Mouse (Mus musculus): Measurements from ENCODE around the gene Pim3. TPM values are rescaled to one million over a fixed set of nuclear protein-coding genes. Genes with fewer than 3 reads are reported as not detected.

Gene Pim3
- polyA plus RNA-seq, 1 experiment from 2014 or later, result 46.6 TPM

GRCm38 (mm10) chr15:88854969-88855830 is 6.8 kb upstream of the Pim3 start:
- no peaks in the 10 kb centered on the region for H3K36me3 ChIP-seq
- no peak for DNase-seq (ENCODE audit: low spot score)
- peaks cover 34% of the 10 kb centered on the region for H3K4me1 ChIP-seq
- no peak overlapping the region for H3K4me3 ChIP-seq
- no peaks in the 10 kb centered on the region for H3K9me3 ChIP-seq (replicated peaks)
- no peaks in the 10 kb centered on the region for H3K27me3 ChIP-seq (ENCODE audit: low read depth, poor library complexity, severe bottlenecking)
- peak overlapping the region; percentile 30 for H3K27ac ChIP-seq
- WGBS, result 81% methylated on average over 15 of the region's 15 CpGs

GRCm38 (mm10) chr15:88855896-88856417 is 6.0 kb upstream of the Pim3 start:
- peak overlapping the region; percentile 36; the same call in 1 of the 2 replicates for H3K27ac ChIP-seq
- WGBS, result 77% methylated on average over 6 of the region's 6 CpGs
- no peaks in the 10 kb centered on the region for H3K36me3 ChIP-seq
- no peaks in the 10 kb centered on the region for H3K27me3 ChIP-seq (ENCODE audit: low read depth, poor library complexity, severe bottlenecking)
- no peak overlapping the region for H3K4me3 ChIP-seq
- peaks cover 26% of the 10 kb centered on the region for H3K4me1 ChIP-seq
- no peaks in the 10 kb centered on the region for H3K9me3 ChIP-seq (replicated peaks)
- DNase-seq (ENCODE audit: low spot score), result no peak

- DNase-seq (ENCODE audit: low spot score), result no peak
- Histone ChIP-seq H3K36me3 (no peaks in the 10 kb centered on the region), H3K4me3 (no peak overlapping the region), H3K27ac (no peak overlapping the region), H3K27me3 (ENCODE audit: low read depth, poor library complexity, severe bottlenecking) (no peaks in the 10 kb centered on the region), H3K9me3 (replicated peaks) (no peaks in the 10 kb centered on the region), H3K4me1 (peaks cover 29% of the 10 kb centered on the region)
- WGBS, result 86% methylated on average over 5 of the region's 5 CpGs
Measured at GRCm38 (mm10) chr15:88856613-88857012, 5.4 kb upstream of the Pim3 start.

GRCm38 (mm10) chr15:88857361-88857760 is 4.6 kb upstream of the Pim3 start:
- peaks cover 35% of the 10 kb centered on the region for H3K4me1 ChIP-seq
- DNase-seq (ENCODE audit: low spot score), result no peak

GRCm38 (mm10) chr15:88858141-88858541 is 3.8 kb upstream of the Pim3 start:
- Histone ChIP-seq H3K27ac (peak overlapping the region; percentile 31; the same call in 1 of the 2 replicates), H3K27me3 (ENCODE audit: low read depth, poor library complexity, severe bottlenecking) (no peaks in the 10 kb centered on the region), H3K36me3 (no peaks in the 10 kb centered on the region; the same call in 1 of the 2 replicates), H3K4me3 (no peak overlapping the region), H3K9me3 (replicated peaks) (no peaks in the 10 kb centered on the region), H3K4me1 (peaks cover 43% of the 10 kb centered on the region)
- no peak for DNase-seq (ENCODE audit: low spot score)
- WGBS, result 90% methylated on average over 3 of the region's 3 CpGs

More at GRCm38 (mm10) chr15:88857361-88857760, 4.6 kb upstream of the Pim3 start:
- H3K9me3 ChIP-seq (replicated peaks), result no peaks in the 10 kb centered on the region
- no peaks in the 10 kb centered on the region for H3K36me3 ChIP-seq
- H3K27ac ChIP-seq, result no peak overlapping the region
- 92% methylated on average over 7 of the region's 7 CpGs for WGBS
- H3K4me3 ChIP-seq, result no peak overlapping the region
- no peaks in the 10 kb centered on the region for H3K27me3 ChIP-seq (ENCODE audit: low read depth, poor library complexity, severe bottlenecking)

- H3K4me3 ChIP-seq, result no peak overlapping the region
- 75% methylated on average over 2 of the region's 2 CpGs for WGBS
- H3K36me3 ChIP-seq, result no peaks in the 10 kb centered on the region; the same call in 1 of the 2 replicates
- DNase-seq (ENCODE audit: low spot score), result no peak
- H3K9me3 ChIP-seq (replicated peaks), result no peaks in the 10 kb centered on the region
- no peaks in the 10 kb centered on the region for H3K27me3 ChIP-seq (ENCODE audit: low read depth, poor library complexity, severe bottlenecking)
- H3K4me1 ChIP-seq, result peaks cover 49% of the 10 kb centered on the region
- no peak overlapping the region; the same call in 1 of the 2 replicates for H3K27ac ChIP-seq
Measured at GRCm38 (mm10) chr15:88858707-88859106, 3.3 kb upstream of the Pim3 start.

GRCm38 (mm10) chr15:88859206-88859970 is 2.6 kb upstream of the Pim3 start:
- Histone ChIP-seq H3K4me1 (peaks cover 51% of the 10 kb centered on the region), H3K36me3 (peaks cover 6% of the 10 kb centered on the region), H3K27ac (no peak overlapping the region), H3K4me3 (no peak overlapping the region), H3K27me3 (ENCODE audit: low read depth, poor library complexity, severe bottlenecking) (no peaks in the 10 kb centered on the region), H3K9me3 (replicated peaks) (no peaks in the 10 kb centered on the region)
- DNase-seq (ENCODE audit: low spot score), result no peak
- WGBS, result 75% methylated on average over 8 of the region's 8 CpGs

- peaks cover 54% of the 10 kb centered on the region for H3K4me1 ChIP-seq
- no peaks in the 10 kb centered on the region for H3K9me3 ChIP-seq (replicated peaks)
- H3K27ac ChIP-seq, result peak overlapping the region; percentile 96; the same call in 1 of the 2 replicates
- WGBS, result 91% methylated on average over 3 of the region's 3 CpGs
- H3K27me3 ChIP-seq (ENCODE audit: low read depth, poor library complexity, severe bottlenecking), result no peaks in the 10 kb centered on the region
- DNase-seq (ENCODE audit: low spot score), result no peak
- no peak overlapping the region for H3K4me3 ChIP-seq
- H3K36me3 ChIP-seq, result peaks cover 20% of the 10 kb centered on the region
Measured at GRCm38 (mm10) chr15:88860781-88861180, 1.2 kb upstream of the Pim3 start.

- H3K9me3 ChIP-seq (replicated peaks), result no peaks in the 10 kb centered on the region
- H3K27ac ChIP-seq, result peak overlapping the region; percentile 96
- peaks cover 35% of the 10 kb centered on the region for H3K36me3 ChIP-seq
- peaks cover 75% of the 10 kb centered on the region for H3K4me1 ChIP-seq
- under 1% methylated on average over 98 of the region's 98 CpGs for WGBS
- no peaks in the 10 kb centered on the region for H3K27me3 ChIP-seq (ENCODE audit: low read depth, poor library complexity, severe bottlenecking)
- H3K4me3 ChIP-seq, result peak overlapping the region; percentile 93
- DNase-seq (ENCODE audit: low spot score), result peak; percentile 74
Measured at GRCm38 (mm10) chr15:88862881-88863694, 1.1 kb downstream of the Pim3 start.

- DNase-seq (ENCODE audit: low spot score), result peak; percentile 89
- WGBS, result 0% methylated on average over 39 of the region's 39 CpGs
Measured at GRCm38 (mm10) chr15:88863695-88864231, 1.8 kb downstream of the Pim3 start.

GRCm38 (mm10) chr15:88864270-88865030 is 2.5 kb downstream of the Pim3 start:
- Histone ChIP-seq H3K27ac (peak overlapping the region; percentile 96), H3K36me3 (peaks cover 35% of the 10 kb centered on the region), H3K4me3 (peak overlapping the region; percentile 93), H3K4me1 (peaks cover 76% of the 10 kb centered on the region), H3K27me3 (ENCODE audit: low read depth, poor library complexity, severe bottlenecking) (no peaks in the 10 kb centered on the region), H3K9me3 (replicated peaks) (no peaks in the 10 kb centered on the region)
- 55% methylated on average over 22 of the region's 22 CpGs for WGBS
- DNase-seq (ENCODE audit: low spot score), result no peak

More at GRCm38 (mm10) chr15:88863695-88864231, 1.8 kb downstream of the Pim3 start:
- Histone ChIP-seq H3K4me1 (peaks cover 80% of the 10 kb centered on the region), H3K9me3 (replicated peaks) (no peaks in the 10 kb centered on the region), H3K4me3 (peak overlapping the region; percentile 93), H3K36me3 (peaks cover 35% of the 10 kb centered on the region), H3K27me3 (ENCODE audit: low read depth, poor library complexity, severe bottlenecking) (no peaks in the 10 kb centered on the region), H3K27ac (peak overlapping the region; percentile 96)

Measured in limb, embryonic 10.5 days (tissue).